ENCODE assay signal across 10 mouse cellular contexts in the genomic region with DNA sequence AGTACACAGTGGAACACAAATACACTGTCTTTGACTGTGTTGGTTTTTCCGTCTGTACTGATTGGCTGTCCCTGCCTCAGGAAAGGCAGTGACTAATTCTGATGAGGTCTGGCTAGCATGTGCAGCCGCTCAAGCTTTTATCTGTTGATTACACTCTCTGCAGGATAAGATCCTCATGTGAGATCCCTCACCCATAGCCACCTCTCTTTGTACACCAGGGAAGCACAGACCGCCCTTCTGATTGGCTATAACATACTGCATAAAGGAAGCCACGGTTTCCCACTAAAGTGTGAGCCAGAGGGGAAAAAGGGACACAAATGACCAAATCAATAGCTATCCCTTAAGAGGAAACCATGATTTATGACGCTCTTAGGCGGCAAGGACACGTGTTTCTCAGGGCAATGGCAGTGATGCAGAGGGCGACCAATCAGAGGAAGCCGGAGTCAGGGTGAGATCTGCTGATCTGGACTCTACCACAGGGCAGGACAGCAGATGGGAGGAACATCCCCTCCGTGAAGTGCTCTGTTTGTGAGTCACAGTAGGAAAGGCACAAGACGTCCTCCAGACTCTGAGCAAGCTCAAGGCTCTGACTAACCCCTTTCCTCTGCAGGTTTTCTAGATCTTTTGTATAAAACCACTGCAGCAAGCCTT.
DNase-seq lines count a peak whose midpoint lies in the region; ATAC-seq lines count a peak whose summit lies in the region.
"Had no signal": no experiment of that assay in that cellular context is flagged by ENCODE, and none has a peak within 500 bp of the region (broad histone marks: within the 10 kb centered on the region; RNA-seq: fewer than 3 reads in every experiment).

No protein-coding gene starts in this region.

- H3K27ac ChIP-seq in midbrain, embryonic 11.5 days (ENCODE audit: low read depth, low read length): no peak overlapping the region
- no peak overlapping the region for H3K27ac ChIP-seq in midbrain, embryonic 10.5 days (replicated peaks)
- H3K27ac ChIP-seq in intestine, embryonic 14.5 days (ENCODE audit: low read depth): no peak overlapping the region
- H3K27ac ChIP-seq: embryonic facial prominence, embryonic 15.5 days; macrophage had no signal

- H3K36me3 ChIP-seq in midbrain, embryonic 11.5 days (ENCODE audit: control insufficient read depth, insufficient read depth, low read length): no peaks in the 10 kb centered on the region
- H3K36me3 ChIP-seq in midbrain, embryonic 10.5 days: no peaks in the 10 kb centered on the region
- no peaks in the 10 kb centered on the region for H3K36me3 ChIP-seq in intestine, embryonic 14.5 days (ENCODE audit: control insufficient read depth, insufficient read depth, low read length)
- H3K36me3 ChIP-seq: embryonic facial prominence, embryonic 15.5 days had no signal

- 61% methylated on average over 11 of the region's 11 CpGs for WGBS in midbrain, embryonic 11.5 days
- WGBS in midbrain, embryonic 10.5 days: 64% methylated on average over 11 of the region's 11 CpGs
- WGBS in intestine, embryonic 14.5 days: 21% methylated on average over 11 of the region's 11 CpGs

- no peak overlapping the region for H3K4me2 ChIP-seq in midbrain, embryonic 11.5 days
- H3K4me2 ChIP-seq in intestine, embryonic 14.5 days (ENCODE audit: low read length): peak overlapping the region; percentile 23
- H3K4me2 ChIP-seq: embryonic facial prominence, embryonic 15.5 days had no signal

- peak; percentile 88 to 91 for DNase-seq in adrenal gland, adult (ENCODE audit: inconsistent age in 2 of 2, low spot score in 1 of 2)
- no peak for DNase-seq in adrenal gland, postnatal 4 days (ENCODE audit: low spot score in 2 of 2)
- DNase-seq in midbrain, embryonic 11.5 days (ENCODE audit: low spot score, missing footprints): no peak
- no peak for DNase-seq in midbrain, embryonic 10.5 days (ENCODE audit: low spot score)
- DNase-seq in intestine, embryonic 14.5 days (ENCODE audit: low spot score): peak; percentile 51
- peak; percentile 16 to 37 for DNase-seq in right cerebral cortex, postnatal 36 days (ENCODE audit: low spot score in 2 of 2)
- DNase-seq in cerebellum, adult 18-20 months: no peak
- DNase-seq in T-cell, adult 2 months (ENCODE audit: low spot score): no peak

- H3K27me3 ChIP-seq in midbrain, embryonic 11.5 days (ENCODE audit: control insufficient read depth, insufficient read depth, low read length): no peaks in the 10 kb centered on the region
- H3K27me3 ChIP-seq in midbrain, embryonic 10.5 days (ENCODE audit: low read depth, poor library complexity, severe bottlenecking): no peaks in the 10 kb centered on the region
- no peaks in the 10 kb centered on the region for H3K27me3 ChIP-seq in intestine, embryonic 14.5 days (replicated peaks; ENCODE audit: control insufficient read depth, insufficient read depth, low read length)
- H3K27me3 ChIP-seq: embryonic facial prominence, embryonic 15.5 days had no signal

- no peak overlapping the region for H3K9ac ChIP-seq in midbrain, embryonic 11.5 days (ENCODE audit: low read length)
- no peak overlapping the region for H3K9ac ChIP-seq in intestine, embryonic 14.5 days (ENCODE audit: low read length)
- H3K9ac ChIP-seq: embryonic facial prominence, embryonic 15.5 days had no signal

- H3K4me1 ChIP-seq in midbrain, embryonic 11.5 days (ENCODE audit: control insufficient read depth, insufficient read depth, low read length): no peaks in the 10 kb centered on the region
- H3K4me1 ChIP-seq in midbrain, embryonic 10.5 days: no peaks in the 10 kb centered on the region
- H3K4me1 ChIP-seq in intestine, embryonic 14.5 days (replicated peaks; ENCODE audit: control insufficient read depth, insufficient read depth, low read length): 0 out of 2 replicates have a peak, but pooled peaks cover 4% of the 10 kb centered on the region
- H3K4me1 ChIP-seq: embryonic facial prominence, embryonic 15.5 days had no signal

- H3K9me3 ChIP-seq in midbrain, embryonic 11.5 days (ENCODE audit: control insufficient read depth, low read length): no peaks in the 10 kb centered on the region
- H3K9me3 ChIP-seq in midbrain, embryonic 10.5 days (replicated peaks): no peaks in the 10 kb centered on the region
- H3K9me3 ChIP-seq in intestine, embryonic 14.5 days (ENCODE audit: control insufficient read depth, low read length): no peaks in the 10 kb centered on the region
- H3K9me3 ChIP-seq: embryonic facial prominence, embryonic 15.5 days had no signal

- peak; percentile 62; the same call in 1 of the 2 replicates for ATAC-seq in midbrain, embryonic 11.5 days (ENCODE audit: low FRiP score)
- ATAC-seq in intestine, embryonic 14.5 days (replicated peaks; ENCODE audit: low FRiP score, low TSS enrichment, low read depth): peak; percentile 82

- H3K4me3 ChIP-seq in midbrain, embryonic 11.5 days (ENCODE audit: low read depth, low read length): no peak overlapping the region
- H3K4me3 ChIP-seq in midbrain, embryonic 10.5 days: no peak overlapping the region
- no peak overlapping the region for H3K4me3 ChIP-seq in intestine, embryonic 14.5 days (ENCODE audit: low read depth, low read length)
- H3K4me3 ChIP-seq: embryonic facial prominence, embryonic 15.5 days had no signal

Comparison
In these comparisons a context has a peak if more than half of its experiments do, and no peak if none do; other contexts are left out.
1. DNase-seq: peak in adrenal gland, adult (2 of 2), intestine, embryonic 14.5 days (single experiment) and right cerebral cortex, postnatal 36 days (2 of 2); none in adrenal gland, postnatal 4 days (0 of 2), midbrain, embryonic 11.5 days (single experiment), midbrain, embryonic 10.5 days (single experiment), cerebellum, adult 18-20 months (0 of 2) and T-cell, adult 2 months (single experiment).